Mouse (Mus musculus) MEL (cell line): Measurements from ENCODE around the gene Ddost. TPM values are rescaled to one million over a fixed set of nuclear protein-coding genes. Genes with fewer than 3 reads are reported as not detected.
A peak's percentile ranks its signal among the peaks of the same experiment; 100 is the strongest.

Experiments
- DNase-seq: peaks from one replicate; pipeline ENCODE4 v3.0.0; 2011; ENCODE audit warnings: low read depth, low spot score
- H3K27ac ChIP-seq: 2 replicates; pipeline ENCODE4 v1.5.1; 2012; ENCODE audit warnings: low read depth, mild to moderate bottlenecking, control low read depth, low read length, moderate library complexity; ENCODE audit not compliant: control insufficient read depth
- H3K27me3 ChIP-seq, 2 experiments: fragments of 150-350 bp in 1 of 2; sonication (generic) in 1 of 2; 2 replicates each; pipeline ENCODE4 v1.6.1; 2012; ENCODE audit warnings: low read length in 2 of 2, mild to moderate bottlenecking in 2 of 2, improper control_type of control experiment in 1 of 2, moderate library complexity in 1 of 2; ENCODE audit not compliant: insufficient read depth in 2 of 2, control insufficient read depth in 1 of 2
- H3K36me3 ChIP-seq, 2 experiments: 2 replicates each; pipeline ENCODE4 v1.6.1; 2012 to 2014; ENCODE audit warnings: low read length in 2 of 2, improper control_type of control experiment in 1 of 2, inconsistent platforms in 1 of 2, mild to moderate bottlenecking in 1 of 2; ENCODE audit not compliant: insufficient read depth in 2 of 2, control insufficient read depth in 1 of 2
- H3K4me1 ChIP-seq, 2 experiments: fragments of 150-350 bp in 1 of 2; sonication (generic) in 1 of 2; 2 replicates each; pipeline ENCODE4 v1.6.1; 2012; ENCODE audit warnings: low read length in 2 of 2, improper control_type of control experiment in 1 of 2, mild to moderate bottlenecking in 1 of 2; ENCODE audit not compliant: insufficient read depth in 2 of 2, control insufficient read depth in 1 of 2
- H3K4me3 ChIP-seq, 2 experiments: fragments of 150-350 bp in 1 of 2; sonication (generic) in 1 of 2; 2 replicates each; pipeline ENCODE4 v1.5.1; 2012; ENCODE audit warnings: low read depth in 2 of 2, low read length in 2 of 2, mild to moderate bottlenecking in 2 of 2, moderate library complexity in 2 of 2, control low read depth in 1 of 2, improper control_type of control experiment in 1 of 2; ENCODE audit not compliant: control insufficient read depth in 1 of 2, insufficient read depth in 1 of 2
- H3K79me2 ChIP-seq: 2 replicates; pipeline ENCODE4 v1.6.1; 2012; ENCODE audit warnings: mild to moderate bottlenecking, low read length, moderate library complexity; ENCODE audit not compliant: control insufficient read depth, poor library complexity, insufficient read depth
- H3K9ac ChIP-seq: 2 replicates; pipeline ENCODE4 v1.6.1; 2012; ENCODE audit warnings: low read depth, mild to moderate bottlenecking, control low read depth, low read length, moderate library complexity; ENCODE audit not compliant: control insufficient read depth, poor library complexity, severe bottlenecking
- H3K9me3 ChIP-seq: fragments of 150-350 bp; sonication (generic); replicated peaks from 2 replicates; pipeline ENCODE4 v1.6.1; 2012; ENCODE audit warnings: mild to moderate bottlenecking, low read length, improper control_type of control experiment, moderate library complexity; ENCODE audit not compliant: insufficient read depth
- CHD1 ChIP-seq: IDR thresholded peaks from 2 replicates; pipeline ENCODE4 v1.6.1; 2012; ENCODE audit warnings: low read depth, mild to moderate bottlenecking, inconsistent platforms, low read length, improper control_type of control experiment
- CHD2 ChIP-seq: IDR thresholded peaks from 2 replicates; pipeline ENCODE4 v1.6.1; 2011; ENCODE audit warnings: low read length, improper control_type of control experiment
- ELF1 ChIP-seq: IDR thresholded peaks from 2 replicates; pipeline ENCODE4 v1.6.1; 2014; ENCODE audit warnings: low read depth, mild to moderate bottlenecking, inconsistent platforms, low read length, improper control_type of control experiment, moderate library complexity
- EP300 ChIP-seq, 2 experiments: IDR thresholded peaks; 2 replicates each; pipeline ENCODE4 v1.6.1; 2011; ENCODE audit warnings: improper control_type of control experiment in 2 of 2, low read length in 2 of 2, low read depth in 1 of 2, mild to moderate bottlenecking in 1 of 2
- GATA1 ChIP-seq: IDR thresholded peaks from 2 replicates; pipeline ENCODE4 v1.6.1; 2011; ENCODE audit warnings: low read depth, low read length, improper control_type of control experiment
- JUND ChIP-seq: IDR thresholded peaks from 2 replicates; pipeline ENCODE4 v1.6.1; 2011; ENCODE audit warnings: low read depth, mild to moderate bottlenecking, improper control_type of control experiment, low read length
- MAFK ChIP-seq: IDR thresholded peaks from 2 replicates; pipeline ENCODE4 v1.6.1; 2011; ENCODE audit warnings: low read depth, mild to moderate bottlenecking, low read length, improper control_type of control experiment, borderline replicate concordance
- MAX ChIP-seq: IDR thresholded peaks from 2 replicates; pipeline ENCODE4 v1.6.1; 2011; ENCODE audit warnings: low read length, improper control_type of control experiment
- MXI1 ChIP-seq: IDR thresholded peaks from 2 replicates; pipeline ENCODE4 v1.6.1; 2011; ENCODE audit warnings: mild to moderate bottlenecking, low read depth, low read length, improper control_type of control experiment
- POLR2A ChIP-seq, 2 experiments: IDR thresholded peaks; 2 replicates each; pipeline ENCODE4 v1.6.1; 2011 to 2012; ENCODE audit warnings: low read length in 2 of 2, mild to moderate bottlenecking in 2 of 2, control low read depth in 1 of 2, improper control_type of control experiment in 1 of 2, low read depth in 1 of 2, moderate library complexity in 1 of 2; ENCODE audit not compliant: control insufficient read depth in 1 of 2, insufficient read depth in 1 of 2, poor library complexity in 1 of 2
- POLR2AphosphoS5 ChIP-seq: IDR thresholded peaks from 2 replicates; pipeline ENCODE4 v1.6.1; 2012; ENCODE audit warnings: low read depth, borderline replicate concordance, mild to moderate bottlenecking, inconsistent platforms, low read length, moderate library complexity, mixed read lengths
- RAD21 ChIP-seq: IDR thresholded peaks from 2 replicates; pipeline ENCODE4 v1.6.1; 2011; ENCODE audit warnings: mild to moderate bottlenecking, low read depth, low read length, improper control_type of control experiment
- TCF12 ChIP-seq: IDR thresholded peaks from 2 replicates; pipeline ENCODE4 v1.6.1; 2014; ENCODE audit warnings: low read depth, mild to moderate bottlenecking, inconsistent platforms, low read length, improper control_type of control experiment, moderate library complexity
- ZKSCAN1 ChIP-seq: IDR thresholded peaks from 2 replicates; pipeline ENCODE4 v1.6.1; 2012; ENCODE audit warnings: low read depth, mild to moderate bottlenecking, inconsistent platforms, low read length, improper control_type of control experiment, moderate library complexity
- ZMIZ1 ChIP-seq: IDR thresholded peaks from 2 replicates; pipeline ENCODE4 v1.6.1; 2012; ENCODE audit warnings: low read depth, mild to moderate bottlenecking, inconsistent platforms, low read length, improper control_type of control experiment, moderate library complexity
- ZNF384 ChIP-seq: IDR thresholded peaks from 2 replicates; pipeline ENCODE4 v1.6.1; 2012; ENCODE audit warnings: low read depth, mild to moderate bottlenecking, inconsistent platforms, low read length, improper control_type of control experiment
- polyA plus RNA-seq, 2 experiments: library from polyadenylated mRNA; stranded (reverse) in 1 of 2; unstranded in 1 of 2; fragments of >175 nt in 1 of 2; fragments of >200 nt in 1 of 2; gene quantifications; 2 replicates each; pipeline versions ENCODE4 v1.2.1 to v1.2.4; 2012; ENCODE audit warnings: low replicate concordance in 2 of 2, low read depth in 1 of 2; ENCODE audit not compliant: insufficient read length in 2 of 2, insufficient read depth in 1 of 2, missing spikeins in 1 of 2
- total RNA-seq: library from RNA; depleted of rRNA; stranded (reverse); fragments of 300-350 nt; gene quantifications from 2 replicates; pipeline ENCODE4 v1.2.3, GENCODE M21; 2012

The Ddost gene
- total and polyA plus RNA-seq, 3 experiments: 68.9 to 402 (median 283) TPM

DNA sequence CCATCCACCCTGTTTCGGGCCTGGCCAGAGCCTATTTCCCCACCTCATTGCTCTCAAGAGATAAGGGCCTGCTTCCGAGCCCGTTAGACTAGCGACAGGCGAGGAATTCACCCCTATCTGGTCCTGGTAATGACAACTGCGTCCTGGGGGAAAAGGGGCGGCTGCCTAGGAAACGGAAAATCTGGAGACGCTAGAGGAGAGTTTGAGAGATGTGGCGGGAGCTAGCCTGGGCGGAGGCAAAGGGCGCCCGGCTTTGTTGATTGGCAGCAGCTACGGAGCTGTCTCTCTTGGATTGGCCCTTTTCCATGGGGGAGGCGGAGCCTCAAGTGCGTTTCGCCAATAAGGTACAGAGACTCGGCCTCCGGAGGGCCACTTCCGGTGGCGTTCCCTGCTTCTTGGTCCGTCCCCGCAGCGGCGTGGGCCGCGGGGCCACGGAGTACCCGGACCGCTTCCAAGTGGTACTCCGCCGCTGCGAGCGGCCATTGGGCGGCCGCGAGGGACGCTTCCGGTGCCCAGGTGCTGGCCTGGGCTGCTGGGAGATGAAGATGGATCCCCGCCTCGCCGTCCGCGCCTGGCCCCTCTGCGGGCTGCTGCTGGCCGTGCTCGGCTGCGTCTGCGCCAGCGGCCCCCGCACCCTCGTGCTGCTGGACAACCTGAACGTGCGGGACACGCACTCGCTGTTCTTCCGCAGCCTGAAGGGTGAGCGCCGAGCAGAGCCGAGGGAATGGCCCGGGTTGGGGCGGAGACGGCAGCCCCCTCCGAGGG, at the start of gene Ddost (continued):
- TF ChIP-seq GATA1: peak; percentile 61; the same call in 1 of the 2 replicates
- 0 out of 2 replicates have a peak, but pooled peaks have one; percentile 48 for TF ChIP-seq ELF1

- no peaks in the 10 kb centered on the region for H3K4me1 ChIP-seq
- H3K79me2 ChIP-seq: no peaks in the 10 kb centered on the region
- H3K9me3 ChIP-seq: no peaks in the 10 kb centered on the region
- H3K36me3 ChIP-seq: no peaks in the 10 kb centered on the region
- TF ChIP-seq RAD21: no peak
- TF ChIP-seq POLR2A (IDR thresholded peaks at IDR 0.05; ENCODE audit: control insufficient read depth in 1 of 2, insufficient read depth in 1 of 2, low read depth in 1 of 2, low read length in 2 of 2, poor library complexity in 1 of 2): no peak
- TF ChIP-seq CHD1: no peak
- TF ChIP-seq EP300 (IDR thresholded peaks at IDR 0.05; ENCODE audit: low read depth in 1 of 2, low read length in 2 of 2): no peak
- no peak for TF ChIP-seq ZKSCAN1
- no peak for TF ChIP-seq TCF12
- no peak for TF ChIP-seq JUND
- TF ChIP-seq ZMIZ1: no peak
- no peak for TF ChIP-seq POLR2AphosphoS5
- no peak for TF ChIP-seq CHD2
- no peak overlapping the region for H3K9ac ChIP-seq
- no peak overlapping the region for H3K27ac ChIP-seq
- no peak overlapping the region for H3K4me3 ChIP-seq
- no peak for DNase-seq
- H3K27me3 ChIP-seq: no peaks in the 10 kb centered on the region
Measured at GRCm38 (mm10) chr4:138257116-138257687, 47.3 kb upstream of the Ddost start.

DNA sequence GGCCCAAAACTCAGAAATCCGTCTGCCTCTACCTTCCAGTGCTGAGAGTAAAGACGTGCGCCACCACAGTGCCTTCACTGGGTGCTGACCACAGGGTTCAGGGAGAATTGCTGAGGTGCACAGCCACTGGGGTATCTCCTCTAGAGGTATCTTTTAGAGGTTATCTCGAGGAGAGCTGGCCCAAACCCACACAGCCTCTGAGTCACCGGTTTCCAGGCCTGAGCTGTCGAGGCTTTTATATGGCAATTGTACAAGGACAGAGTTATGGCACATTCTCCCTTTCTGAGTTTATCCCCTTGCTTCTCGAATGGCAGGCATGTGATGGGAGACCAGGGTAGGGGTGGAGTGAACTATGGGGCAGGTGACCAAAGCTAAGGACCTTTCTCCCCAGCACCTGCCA, 45.9 kb upstream of the Ddost start:
- H3K27me3 ChIP-seq: no peaks in the 10 kb centered on the region
- H3K36me3 ChIP-seq: no peaks in the 10 kb centered on the region
- TF ChIP-seq ZNF384 (no peak), MAX (no peak), MXI1 (no peak), MAFK (no peak)
- TF ChIP-seq, all 39 proteins: peak for 0
- Histone ChIP-seq H3K9me3 (no peaks in the 10 kb centered on the region), H3K9ac (no peak overlapping the region), H3K27ac (no peak overlapping the region), H3K4me1 (peaks cover 3 to 7% of the 10 kb centered on the region in 2 experiments), H3K79me2 (no peaks in the 10 kb centered on the region; the same call in 1 of the 2 replicates), H3K4me3 (no peak overlapping the region)
- DNase-seq: no peak
